Mouse (Mus musculus) T-helper 1 cell (primary cell): ENCODE measurements around the gene Llcfc1.

Source experiments
- in situ Hi-C: fragments of 300-600 bp; cut with MboI, MseI; formaldehyde crosslinking; loops from one replicate; pipeline ENCODE4 v1.15.1; 2025; ENCODE audit warnings: high pct_unique_total_duplicates

Gene Llcfc1

GRCm38 (mm10) chr6:41684131-41684530 lies at the start of gene Llcfc1:
TSS of gene Llcfc1 (plus strand) at chr6:41684431.
- in situ Hi-C loops, result no loop called here

GRCm38 (mm10) chr6:41635211-41635610 lies 49.0 kb upstream of the Llcfc1 start:
- in situ Hi-C loops, result no loop called here

- in situ Hi-C loops, result no loop called here
Observed at GRCm38 (mm10) chr6:41636178-41636577, 48.1 kb upstream of the Llcfc1 start, which contains the start of gene Trpv6. TSS of gene Trpv6 (minus strand) at chr6:41636405.

- in situ Hi-C loops, result no loop called here
Observed at GRCm38 (mm10) chr6:41637393-41637792, 46.8 kb upstream of the Llcfc1 start.

- in situ Hi-C loops, result no loop called here
Observed at GRCm38 (mm10) chr6:41637927-41638506, 46.2 kb upstream of the Llcfc1 start.

- in situ Hi-C loops, result no loop called here
Observed at GRCm38 (mm10) chr6:41640449-41640848, 43.8 kb upstream of the Llcfc1 start.

- in situ Hi-C loops, result no loop called here
Observed at GRCm38 (mm10) chr6:41641173-41641866, 42.9 kb upstream of the Llcfc1 start.

- in situ Hi-C loops, result no loop called here
Observed at GRCm38 (mm10) chr6:41642765-41643164, 41.5 kb upstream of the Llcfc1 start.

GRCm38 (mm10) chr6:41643227-41643626 lies 41.0 kb upstream of the Llcfc1 start:
- in situ Hi-C loops, result no loop called here

GRCm38 (mm10) chr6:41646220-41646619 lies 38.0 kb upstream of the Llcfc1 start:
- in situ Hi-C loops, result no loop called here

GRCm38 (mm10) chr6:41646672-41647071 lies 37.6 kb upstream of the Llcfc1 start:
- in situ Hi-C loops, result no loop called here

- in situ Hi-C loops, result no loop called here
Observed at GRCm38 (mm10) chr6:41653173-41653572, 31.1 kb upstream of the Llcfc1 start.

- in situ Hi-C loops, result no loop called here
Observed at GRCm38 (mm10) chr6:41654648-41655047, 29.6 kb upstream of the Llcfc1 start.

- in situ Hi-C loops, result no loop called here
Observed at GRCm38 (mm10) chr6:41658487-41658886, 25.7 kb upstream of the Llcfc1 start.

- in situ Hi-C loops, result no loop called here
Observed at GRCm38 (mm10) chr6:41662320-41662719, 21.9 kb upstream of the Llcfc1 start.

- in situ Hi-C loops, result no loop called here
Observed at GRCm38 (mm10) chr6:41676530-41676929, 7.7 kb upstream of the Llcfc1 start.

- in situ Hi-C loops, result no loop called here
Observed at GRCm38 (mm10) chr6:41680669-41681068, 3.6 kb upstream of the Llcfc1 start, which contains the start of gene Trpv5. TSS of gene Trpv5 (minus strand) at chr6:41680769.

GRCm38 (mm10) chr6:41681656-41682055 lies 2.6 kb upstream of the Llcfc1 start:
- in situ Hi-C loops, result no loop called here

- in situ Hi-C loops, result no loop called here
Observed at GRCm38 (mm10) chr6:41684911-41685310, 680 bp downstream of the Llcfc1 start.

GRCm38 (mm10) chr6:41685596-41685995 lies 1.4 kb downstream of the Llcfc1 start:
- in situ Hi-C loops, result no loop called here

GRCm38 (mm10) chr6:41692200-41692599 lies 8.0 kb downstream of the Llcfc1 start:
- in situ Hi-C loops, result no loop called here

- in situ Hi-C loops, result no loop called here
Observed at GRCm38 (mm10) chr6:41694407-41694806, 10.2 kb downstream of the Llcfc1 start.

GRCm38 (mm10) chr6:41701245-41701644 lies 17.0 kb downstream of the Llcfc1 start:
- in situ Hi-C loops, result no loop called here
